Mouse (Mus musculus) urinary bladder, postnatal 25 days (tissue): Measurements from ENCODE around the gene Prickle2.
A peak's percentile ranks its signal among the peaks of the same experiment; 100 is the strongest.

Experiments
- DNase-seq: peaks from one replicate; pipeline ENCODE4 v3.0.0; 2022; ENCODE audit warnings: low spot score

Prickle2 gene

DNA sequence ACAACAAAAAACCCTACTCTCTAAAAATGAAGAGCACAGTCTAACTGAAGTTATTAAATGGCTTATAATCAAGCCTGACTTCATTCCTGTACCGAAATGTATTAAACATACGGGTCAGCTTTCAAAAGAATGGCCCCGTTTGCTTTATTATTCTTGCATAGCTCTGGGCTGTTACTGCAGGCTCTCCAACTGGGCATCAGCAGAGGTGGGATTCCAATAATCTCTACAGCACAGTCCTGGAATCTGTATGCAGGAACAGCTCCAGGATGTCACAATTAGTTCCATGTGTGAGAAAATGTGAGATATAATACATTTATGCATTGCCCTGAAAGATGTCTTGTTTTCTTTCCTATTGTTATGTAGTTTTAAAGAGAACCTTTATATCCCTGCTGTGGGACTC, 38.4 kb downstream of the Prickle2 start:
- DNase-seq = no peak

DNA sequence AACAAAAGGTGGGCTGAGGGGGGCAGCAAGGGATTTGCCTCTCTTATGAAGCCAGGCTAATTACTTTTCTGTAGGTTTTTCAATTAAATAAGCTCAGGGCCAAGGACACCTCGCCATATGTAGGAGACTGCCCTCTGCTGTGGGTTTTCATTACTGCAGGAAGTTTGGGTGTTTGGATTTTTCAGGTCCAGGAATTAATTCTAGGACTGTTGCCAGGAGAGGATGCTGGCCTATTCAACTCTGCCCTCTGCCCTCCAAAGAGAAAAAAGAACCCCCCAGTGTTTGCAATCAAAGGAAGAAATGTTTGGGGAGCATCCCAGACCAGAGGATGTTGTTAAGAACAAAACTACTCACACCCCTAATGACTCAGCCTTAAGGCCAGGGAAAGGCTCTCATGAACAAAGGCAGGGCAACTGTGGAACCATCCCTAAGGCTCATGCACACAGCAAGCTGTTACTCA, 40.4 kb downstream of the Prickle2 start:
- peak; percentile 51 for DNase-seq

DNA sequence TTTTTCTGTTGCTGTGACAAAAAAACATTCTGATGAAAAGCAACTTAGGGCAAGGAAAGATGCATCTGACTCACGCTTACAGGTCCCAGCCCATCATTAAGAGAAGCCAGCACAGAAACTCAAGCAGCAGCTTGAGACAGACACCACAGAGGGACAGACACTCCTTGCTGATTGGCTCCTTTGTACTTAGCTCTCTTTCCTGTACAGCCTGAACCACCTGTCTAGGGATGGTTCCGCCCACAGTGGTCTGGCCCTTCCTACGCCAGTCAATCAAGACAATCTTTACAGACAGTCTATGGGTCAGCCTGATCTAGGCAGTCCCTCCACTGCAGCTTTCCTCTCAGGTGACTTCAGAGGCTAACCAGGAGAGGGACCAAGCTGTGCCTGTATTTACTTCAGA, 42.1 kb downstream of the Prickle2 start:
- DNase-seq = no peak

DNA sequence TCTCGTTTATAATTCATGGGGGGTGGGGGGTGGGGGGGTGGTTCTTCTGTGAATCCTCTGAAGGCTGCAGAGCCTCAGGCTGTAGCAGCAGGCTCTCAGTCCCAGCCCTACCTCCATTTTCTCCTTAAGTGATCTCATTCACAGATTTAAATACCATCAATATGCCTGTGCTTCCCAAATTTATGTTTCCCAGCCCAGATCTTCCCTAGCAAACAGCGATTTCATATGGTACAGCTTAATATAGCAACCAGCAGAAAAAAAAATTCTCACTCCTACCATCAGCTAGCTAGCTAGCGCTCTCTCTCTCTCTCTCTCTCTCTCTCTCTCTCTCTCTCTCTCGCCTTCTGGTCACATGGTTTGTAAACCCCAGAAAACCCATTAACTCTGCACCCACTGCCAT, 42.5 kb downstream of the Prickle2 start:
- DNase-seq = no peak

DNA sequence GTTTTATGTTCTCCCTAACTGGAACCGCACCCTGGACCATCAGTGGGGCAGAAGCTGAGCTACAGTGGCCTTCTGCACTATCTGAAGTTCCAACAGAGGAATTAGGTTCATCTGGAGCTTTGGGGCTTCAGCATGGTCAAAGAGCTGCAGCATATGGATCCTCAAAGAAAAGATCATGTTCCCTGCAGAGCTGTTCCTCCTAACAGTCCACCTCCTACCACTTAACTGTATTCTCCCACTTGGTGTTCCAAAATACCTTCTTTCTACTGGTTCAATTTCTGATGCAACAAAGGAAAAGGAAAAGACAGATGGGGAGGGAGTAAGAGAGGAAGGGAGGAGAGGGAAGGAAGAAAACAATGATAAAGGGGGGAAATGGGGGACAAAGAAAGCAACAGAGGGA, 56.9 kb downstream of the Prickle2 start:
- DNase-seq = no peak

DNA sequence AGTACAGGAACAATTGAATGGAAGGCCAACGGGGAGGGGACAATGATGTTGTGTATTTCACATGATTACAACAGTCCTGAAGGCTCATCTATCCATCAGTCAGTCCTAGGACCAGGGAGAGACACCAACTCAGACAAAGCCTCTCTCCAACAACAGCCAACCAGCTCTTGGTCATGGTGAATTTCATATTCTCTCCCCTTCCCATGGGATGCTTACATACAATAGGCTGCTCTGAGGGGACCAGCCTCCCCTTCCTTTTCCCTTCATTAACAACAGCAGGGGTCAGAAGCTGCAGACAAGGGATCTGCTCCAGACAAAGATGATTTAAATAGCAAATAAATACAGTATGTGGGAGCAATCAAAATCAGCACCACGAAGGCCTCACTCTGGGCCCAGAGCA, 57.4 kb downstream of the Prickle2 start:
- no peak for DNase-seq

DNA sequence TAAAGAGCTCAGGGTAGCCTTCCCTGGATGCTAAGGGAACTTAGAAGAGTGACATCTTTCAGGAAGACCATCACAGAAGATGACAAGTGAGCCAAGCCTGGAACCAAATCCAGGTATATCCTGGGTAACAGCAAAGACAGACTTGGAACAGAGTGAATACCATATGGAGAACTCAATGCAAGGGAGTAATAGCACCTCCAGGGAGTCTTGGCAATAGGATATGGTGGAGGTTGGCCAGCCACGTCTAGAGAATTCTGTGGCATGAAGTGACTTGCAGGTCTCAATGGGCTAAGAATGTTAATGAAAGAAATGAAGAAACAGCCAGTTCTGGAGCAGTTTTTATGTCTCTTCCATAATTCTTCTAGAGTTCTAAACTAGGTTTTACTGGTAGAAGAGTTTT, 63.0 kb downstream of the Prickle2 start:
- DNase-seq = no peak

DNA sequence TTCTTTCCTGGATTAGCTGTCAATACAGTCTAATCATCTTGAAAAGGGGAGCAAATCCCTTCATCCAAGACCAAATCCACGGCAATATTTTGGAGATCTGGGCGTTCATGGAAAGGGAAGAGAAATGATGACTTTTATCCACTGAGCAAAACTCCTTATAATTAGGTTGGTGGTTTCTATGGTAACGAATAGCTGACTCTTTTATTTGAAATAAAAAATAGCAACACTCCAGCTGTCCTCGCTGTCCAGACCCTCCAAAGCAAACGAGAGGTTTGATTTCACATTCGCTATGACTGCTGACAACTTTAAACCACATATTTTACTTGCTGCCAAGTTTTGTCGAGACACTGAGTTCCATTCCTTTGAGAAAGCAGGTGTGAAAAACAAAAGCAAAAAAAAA, 64.0 kb downstream of the Prickle2 start:
- no peak for DNase-seq

DNA sequence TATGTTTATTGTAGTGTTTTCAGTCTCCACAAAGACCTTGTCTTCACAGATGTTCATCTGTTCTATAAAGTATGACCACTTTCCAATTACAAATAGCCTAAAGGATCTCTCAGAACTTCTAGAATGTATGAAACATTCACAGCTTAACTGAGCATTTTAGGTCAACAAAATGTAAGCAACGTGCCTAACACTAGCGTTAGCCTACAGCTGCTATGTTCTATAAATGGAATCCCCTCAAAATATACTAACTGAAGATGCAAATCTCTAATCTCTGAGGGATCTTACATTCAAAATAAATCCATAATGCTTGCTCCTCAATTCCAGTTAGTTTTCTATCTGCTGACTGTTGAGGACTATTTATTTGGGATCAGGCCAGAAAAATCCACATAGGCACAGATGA, 65.1 kb downstream of the Prickle2 start:
- no peak for DNase-seq

DNA sequence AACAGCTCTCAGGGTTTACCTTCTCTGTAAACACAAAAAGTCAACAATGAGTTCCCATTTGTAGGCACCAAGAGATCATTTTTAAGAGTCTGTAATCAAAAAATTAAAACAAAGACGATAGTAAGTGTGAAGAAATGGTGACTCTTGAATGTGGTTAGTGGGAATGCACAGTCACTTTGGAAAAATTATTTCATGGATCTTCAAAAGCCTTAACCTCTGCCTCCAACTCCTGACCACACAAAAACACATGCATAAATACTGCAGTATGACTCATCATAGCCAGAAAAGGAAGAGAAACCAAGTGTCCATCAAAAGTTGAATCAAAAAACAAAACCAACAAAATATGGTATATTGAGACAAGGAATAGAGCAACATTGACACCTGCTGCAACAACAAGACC, 69.5 kb downstream of the Prickle2 start:
- DNase-seq = no peak

DNA sequence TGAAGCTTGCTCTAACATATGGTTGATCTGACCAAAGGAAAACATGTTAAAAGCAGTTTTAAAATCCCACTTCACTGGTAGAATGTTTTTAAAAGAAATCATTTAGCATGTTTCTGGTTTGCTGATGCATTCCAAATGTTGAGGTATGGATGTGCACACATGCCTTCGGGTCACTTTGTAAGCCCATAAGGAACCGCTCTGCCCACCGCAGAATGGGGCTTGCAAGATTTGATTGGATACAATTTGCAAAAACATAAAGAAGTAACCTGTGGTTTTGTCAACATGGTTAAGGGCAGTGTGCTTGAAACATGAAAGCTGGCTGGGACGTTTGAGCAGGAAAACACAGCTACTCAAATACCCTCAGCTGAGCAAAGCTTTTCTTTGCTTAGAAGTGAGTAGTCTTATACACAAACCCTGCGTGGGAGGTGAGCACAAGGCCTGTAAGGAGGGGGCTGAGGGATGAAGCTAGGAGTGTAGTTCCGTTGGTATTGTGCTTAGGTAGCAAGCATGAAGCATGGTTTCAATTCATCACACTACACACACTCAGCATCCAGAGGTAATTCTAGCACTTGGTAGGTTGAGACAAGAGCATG, 71.0 kb downstream of the Prickle2 start:
- no peak for DNase-seq

DNA sequence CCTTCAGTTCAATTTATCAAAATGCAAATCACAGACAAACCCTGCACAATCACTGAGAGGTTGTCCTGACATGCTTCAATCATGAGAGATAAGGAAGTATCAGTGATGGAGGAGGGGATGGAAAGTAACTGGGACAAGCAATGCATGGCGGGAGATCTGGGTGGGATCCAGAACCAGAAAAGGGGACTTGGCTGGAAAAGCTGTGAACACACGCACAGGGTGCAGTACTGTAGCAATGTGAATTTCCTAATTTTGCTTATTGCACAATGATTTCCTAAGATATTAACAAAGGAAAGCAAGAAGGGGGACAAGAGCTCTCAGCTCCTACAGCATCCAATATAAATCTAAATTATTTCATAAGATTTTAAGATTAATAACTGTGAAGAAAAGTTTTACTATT, 75.0 kb downstream of the Prickle2 start:
- no peak for DNase-seq

DNA sequence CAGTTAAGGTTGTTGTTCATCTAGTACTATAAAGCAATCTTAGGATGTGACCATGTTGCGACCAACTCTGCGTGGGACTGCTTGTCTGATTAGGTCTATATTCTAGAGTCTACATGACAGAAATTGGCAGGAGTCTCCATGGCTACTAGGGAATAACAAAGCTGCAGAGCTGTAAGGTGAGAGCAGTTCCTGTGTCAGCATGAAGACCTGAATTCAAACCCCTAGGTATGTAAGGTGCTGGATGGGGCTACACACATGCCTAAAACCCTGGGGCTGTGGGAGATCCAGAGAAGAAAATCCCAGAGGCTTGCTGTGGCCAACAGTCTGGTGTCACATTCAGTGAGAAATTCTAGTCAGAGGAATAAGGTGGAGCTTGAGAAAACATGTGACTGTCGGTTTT, 78.2 kb downstream of the Prickle2 start:
- DNase-seq = no peak

DNA sequence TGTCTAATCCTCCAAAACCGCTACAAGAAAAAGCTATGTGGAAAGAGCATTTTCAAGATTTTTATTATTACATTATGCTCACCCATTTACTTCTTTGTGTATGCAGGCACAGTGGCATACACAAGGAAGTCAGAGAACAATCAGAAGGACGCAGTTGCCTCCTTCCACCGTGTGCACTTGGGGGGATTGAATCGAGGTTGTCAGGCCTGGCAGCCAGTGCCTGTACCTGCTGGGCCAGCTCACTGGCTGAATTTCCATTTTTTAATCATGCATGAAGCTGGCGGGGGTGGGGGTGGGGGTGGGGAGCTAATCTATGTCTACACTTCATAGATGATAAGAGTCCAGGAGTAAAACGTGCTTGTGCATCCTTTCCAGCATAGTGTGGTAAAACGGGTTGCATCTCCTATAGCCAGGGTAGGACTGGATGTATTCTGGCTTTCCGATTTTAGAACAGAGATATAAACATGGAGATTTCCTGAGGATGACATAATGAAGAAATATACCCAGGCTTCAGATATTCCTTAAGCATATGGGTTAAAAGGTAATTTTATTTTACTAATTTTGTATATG, 78.8 kb downstream of the Prickle2 start:
- DNase-seq = no peak

DNA sequence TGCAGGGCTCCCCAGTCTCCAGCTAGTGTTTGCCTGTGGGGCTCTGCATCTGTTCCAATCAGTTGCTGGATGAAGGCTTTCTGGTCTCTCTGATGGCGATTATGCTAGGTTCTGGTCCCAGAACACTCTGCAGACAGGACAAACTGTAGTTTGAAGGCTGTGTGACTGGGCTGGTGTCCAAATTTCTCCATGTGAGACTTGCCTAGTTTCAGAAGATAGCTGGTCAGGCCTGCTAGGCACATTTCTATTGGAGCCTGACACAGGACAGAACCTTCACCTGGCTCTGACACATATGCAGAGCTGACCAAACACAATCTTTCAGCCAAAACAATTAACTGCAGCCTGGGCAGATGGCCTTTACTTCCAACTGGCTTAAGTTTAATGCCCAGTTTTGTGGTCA, 80.0 kb downstream of the Prickle2 start:
- no peak for DNase-seq

DNA sequence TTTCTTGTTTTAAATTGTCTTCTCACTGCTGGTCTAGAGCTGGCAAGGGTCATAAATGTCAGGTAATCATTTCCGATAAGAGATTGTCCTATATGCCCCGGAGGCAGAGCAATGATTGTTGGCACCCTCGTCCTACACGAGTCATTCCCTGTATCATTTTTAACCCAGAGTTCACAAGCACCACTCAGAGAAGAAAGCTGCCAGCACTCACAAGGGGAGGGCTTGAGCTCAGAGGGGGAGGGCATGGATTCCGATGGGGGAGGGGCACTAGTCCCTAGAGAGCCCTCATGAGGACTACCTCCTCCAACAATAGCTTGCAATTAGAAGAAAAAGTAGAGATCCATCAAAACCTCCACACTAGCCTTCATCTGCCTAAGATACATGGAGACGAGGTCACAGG, 81.6 kb downstream of the Prickle2 start:
- DNase-seq = no peak

DNA sequence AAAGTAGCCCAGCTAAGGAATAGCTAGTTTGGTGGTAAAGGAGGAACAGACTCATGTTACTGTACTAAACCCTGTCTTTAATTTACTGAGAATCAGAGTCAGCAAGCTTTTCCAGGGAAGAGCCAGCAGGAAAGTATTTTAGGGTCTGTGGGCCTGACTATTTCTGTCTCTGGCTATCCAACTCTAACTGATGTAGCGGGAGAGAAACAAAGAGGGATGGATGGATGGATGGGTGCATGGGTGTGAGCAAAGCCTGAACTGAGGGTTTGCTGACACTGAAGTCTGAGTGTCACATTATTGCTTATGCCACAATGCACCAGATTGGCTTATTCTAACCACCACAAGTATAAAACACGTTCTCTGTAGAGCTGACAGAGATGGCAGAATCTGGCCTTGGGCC, 88.8 kb downstream of the Prickle2 start:
- DNase-seq = no peak

DNA sequence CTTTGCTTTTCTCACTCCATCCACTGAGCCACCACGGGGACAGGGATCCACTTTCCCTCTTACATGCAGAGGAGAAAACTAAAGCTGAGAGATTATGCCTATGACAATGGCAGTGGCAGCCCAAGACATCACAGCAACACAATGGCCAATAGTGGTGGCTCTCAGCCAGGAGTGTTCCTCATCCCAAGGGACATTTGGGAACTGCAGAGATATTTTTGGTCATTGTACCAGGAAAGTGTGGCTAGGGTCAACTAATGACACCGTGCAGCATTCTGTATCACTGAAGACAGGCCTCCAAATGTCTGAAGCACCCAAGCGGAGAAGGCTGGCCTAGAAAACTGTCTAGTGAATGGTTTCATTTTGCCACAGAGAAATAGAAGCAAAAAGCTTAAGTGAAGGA, 91.2 kb downstream of the Prickle2 start:
- DNase-seq = no peak

DNA sequence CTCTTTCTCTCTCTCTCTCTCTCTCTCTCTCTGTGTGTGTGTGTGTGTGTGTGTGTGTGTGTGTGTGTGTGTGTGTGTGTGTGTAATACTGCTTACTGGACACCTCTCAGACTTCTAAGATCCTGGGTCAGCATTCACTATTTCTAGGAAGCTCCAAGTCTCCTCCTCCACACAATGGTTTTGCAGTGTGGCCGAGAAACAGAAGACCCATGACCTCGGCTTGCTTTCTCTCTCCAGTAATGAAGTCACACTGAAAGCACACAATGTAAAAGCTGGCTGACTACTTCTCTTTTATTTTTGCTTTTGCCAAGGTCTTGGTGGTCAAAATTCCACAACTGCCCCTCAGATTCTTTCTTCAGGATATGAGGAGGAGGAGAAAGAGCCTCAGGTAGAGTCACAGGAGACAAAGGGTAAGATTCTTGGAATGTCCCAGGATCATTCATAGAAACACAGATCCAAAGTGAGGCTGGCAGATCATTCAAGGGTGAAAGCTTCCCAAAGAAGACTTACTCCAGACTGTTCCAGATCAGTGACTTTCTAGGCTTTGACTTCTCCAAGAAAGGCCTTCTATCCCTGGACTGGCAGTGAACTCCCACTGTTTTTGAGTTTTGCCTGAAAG, 93.7 kb downstream of the Prickle2 start:
- DNase-seq = no peak

DNA sequence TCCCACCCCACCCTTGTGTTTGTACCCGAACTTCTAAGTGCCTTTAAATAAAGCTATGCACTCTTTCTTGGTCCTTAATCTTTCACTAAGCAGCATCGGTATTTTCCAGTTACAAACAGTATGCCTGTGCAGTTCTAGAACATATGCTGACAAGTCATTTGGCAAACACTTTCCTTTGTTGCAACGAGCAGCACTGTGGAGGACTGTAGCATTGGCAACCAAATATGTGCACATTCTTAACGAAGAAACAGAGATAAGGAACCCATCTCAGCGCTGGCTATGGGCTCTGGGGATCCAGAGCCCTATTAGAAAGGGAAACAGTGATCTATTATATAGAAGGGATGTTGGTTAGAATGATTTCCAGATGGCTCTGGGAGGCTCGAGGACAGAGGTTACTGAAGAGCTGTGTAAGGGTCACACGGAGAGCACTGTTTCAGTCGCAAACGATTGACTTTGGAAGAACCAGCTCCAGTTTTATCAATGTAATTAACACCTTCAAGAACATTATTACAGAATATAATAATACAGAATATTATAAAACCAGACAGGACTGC, 96.2 kb downstream of the Prickle2 start:
- DNase-seq = no peak

DNA sequence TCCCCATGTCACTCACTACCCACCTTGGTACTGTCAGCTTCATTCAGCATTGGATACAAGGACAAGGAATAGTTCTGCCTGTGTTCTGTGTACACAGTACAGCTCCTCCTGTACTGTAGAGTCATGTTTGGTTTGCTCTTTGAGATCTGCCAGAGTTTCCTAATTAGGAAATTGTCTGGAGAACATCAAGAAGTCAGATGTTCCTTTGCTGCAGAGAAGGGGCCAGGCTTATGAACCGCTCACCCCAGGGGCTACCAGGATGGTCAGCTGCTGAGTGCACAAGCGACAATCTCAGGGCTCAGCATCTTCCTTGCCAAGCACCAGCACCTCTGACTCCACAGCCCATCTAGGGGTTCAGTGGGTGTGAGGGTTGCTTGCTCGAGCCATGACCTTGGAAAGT, 96.9 kb downstream of the Prickle2 start:
- DNase-seq = no peak

DNA sequence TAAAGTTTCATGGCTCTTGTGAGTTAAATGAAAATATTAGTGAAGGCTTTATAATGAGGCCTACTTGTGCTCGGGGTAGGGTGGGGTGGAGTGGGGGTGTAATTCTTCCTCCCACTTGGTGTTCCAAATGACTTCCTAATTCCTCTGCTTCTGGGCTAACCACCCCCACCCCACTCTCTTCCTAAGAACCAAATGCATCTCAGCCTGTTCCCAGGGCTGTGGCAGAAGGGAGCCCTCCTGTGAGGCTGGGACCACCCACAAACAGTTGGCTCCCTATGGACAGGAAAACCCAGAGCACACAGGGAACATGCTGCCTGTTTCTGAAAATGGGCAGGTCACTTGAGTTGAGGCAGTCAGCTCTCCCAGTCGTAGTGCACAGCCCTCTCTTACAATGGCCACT, 100.8 kb downstream of the Prickle2 start:
- no peak for DNase-seq

DNA sequence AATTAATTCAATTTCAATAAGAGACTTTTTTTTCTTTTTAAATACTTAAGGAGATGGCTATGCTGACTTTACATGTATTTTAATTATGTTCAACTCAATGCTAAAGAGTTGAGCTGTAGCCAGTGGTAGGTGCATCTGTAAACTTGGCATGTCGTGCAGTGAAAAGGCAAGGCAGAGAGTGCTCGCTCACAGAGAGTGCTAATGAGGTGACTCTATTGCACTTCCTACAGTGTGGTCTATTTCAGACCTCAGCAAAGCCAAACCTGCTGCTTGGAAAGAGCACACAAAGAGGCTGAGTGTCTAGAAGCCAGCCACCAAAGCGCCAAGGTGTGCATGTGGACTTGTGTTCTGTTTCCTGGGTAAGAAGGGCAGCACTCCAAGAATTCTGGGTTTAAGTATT, 109.6 kb downstream of the Prickle2 start:
- DNase-seq = no peak
